Mouse (Mus musculus) cortical plate, adult 2 months (tissue): ENCODE measurements around the gene Pcid2. TPM values are rescaled to one million over a fixed set of nuclear protein-coding genes. Genes with fewer than 3 reads are reported as not detected.

ENCODE experiments used
- H3K27ac ChIP-seq: fragments of 200-500 bp; 2 replicates; pipeline ENCODE4 v1.5.1; 2012; ENCODE audit warnings: low read length, control low read depth, inconsistent platforms; ENCODE audit not compliant: insufficient read depth
- H3K4me1 ChIP-seq: fragments of 200-500 bp; 2 replicates; pipeline ENCODE4 v1.6.1; 2011; ENCODE audit warnings: low read length; ENCODE audit not compliant: control insufficient read depth, insufficient read depth
- H3K4me3 ChIP-seq: fragments of 200-500 bp; 2 replicates; pipeline ENCODE4 v1.5.1; 2011; ENCODE audit warnings: mild to moderate bottlenecking, low read length, control low read depth; ENCODE audit not compliant: insufficient read depth
- CTCF ChIP-seq: fragments of 200-500 bp; IDR thresholded peaks from 2 replicates; pipeline ENCODE4 v1.5.1; 2011; ENCODE audit warnings: mild to moderate bottlenecking, control low read depth, low read length; ENCODE audit not compliant: insufficient read depth; ENCODE audit errors: extremely low read depth
- POLR2A ChIP-seq: fragments of 200-500 bp; IDR thresholded peaks from 2 replicates; pipeline ENCODE4 v1.6.1; 2011; ENCODE audit warnings: mild to moderate bottlenecking, low read length, control low read depth; ENCODE audit not compliant: insufficient read depth; ENCODE audit errors: extremely low read depth
- polyA plus RNA-seq: library from polyadenylated mRNA; depleted of rRNA; stranded (reverse); fragments of >200 nt; gene quantifications from 2 replicates; pipeline ENCODE4 v1.2.3, GENCODE M21; 2012

Gene Pcid2
- polyA plus RNA-seq, 1 experiment = 32.8 TPM

DNA sequence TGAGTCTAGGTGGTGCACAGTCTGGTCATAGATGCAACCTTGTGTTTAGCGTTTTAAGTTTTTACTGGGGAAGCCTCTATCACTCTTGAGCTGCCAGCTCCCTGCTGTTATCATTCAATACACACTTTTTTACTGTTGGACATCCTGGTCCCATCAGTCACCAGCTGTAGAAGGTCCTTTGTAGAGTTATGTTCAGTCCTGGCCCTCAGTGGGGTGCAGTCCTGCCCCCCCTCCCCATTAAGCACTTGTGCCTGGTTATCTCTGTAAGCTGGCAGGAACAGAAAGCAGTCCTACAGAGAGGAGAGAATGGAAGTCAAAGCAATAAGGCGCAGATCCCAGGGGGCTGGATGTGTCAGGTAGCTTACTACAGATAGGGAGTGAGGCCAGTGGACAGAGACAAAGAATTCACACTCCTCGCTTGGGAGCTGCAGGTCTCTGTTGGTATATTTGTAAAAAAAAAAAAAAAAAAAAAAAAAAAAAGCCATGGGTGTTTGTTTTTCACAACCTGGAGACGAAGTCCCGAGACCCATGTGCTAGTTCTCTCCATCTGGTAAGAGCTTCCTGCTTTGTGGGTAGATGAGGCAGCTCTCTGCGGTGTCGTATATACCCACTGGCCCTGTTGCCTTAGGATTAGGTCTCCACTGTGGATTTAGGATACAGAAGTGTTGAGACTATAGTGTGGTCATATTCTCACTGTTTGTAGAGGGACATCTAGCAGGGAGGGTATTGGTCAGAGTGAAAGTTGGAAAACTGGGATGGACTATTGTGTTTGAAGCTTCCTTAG is 15.8 kb upstream of the Pcid2 start:
- 0 out of 2 replicates have a peak, but pooled peaks cover 1% of the 10 kb centered on the region for H3K4me1 ChIP-seq
- H3K27ac ChIP-seq = no peak overlapping the region
- TF ChIP-seq CTCF = no peak
- no peak for TF ChIP-seq POLR2A
- H3K4me3 ChIP-seq = no peak overlapping the region

DNA sequence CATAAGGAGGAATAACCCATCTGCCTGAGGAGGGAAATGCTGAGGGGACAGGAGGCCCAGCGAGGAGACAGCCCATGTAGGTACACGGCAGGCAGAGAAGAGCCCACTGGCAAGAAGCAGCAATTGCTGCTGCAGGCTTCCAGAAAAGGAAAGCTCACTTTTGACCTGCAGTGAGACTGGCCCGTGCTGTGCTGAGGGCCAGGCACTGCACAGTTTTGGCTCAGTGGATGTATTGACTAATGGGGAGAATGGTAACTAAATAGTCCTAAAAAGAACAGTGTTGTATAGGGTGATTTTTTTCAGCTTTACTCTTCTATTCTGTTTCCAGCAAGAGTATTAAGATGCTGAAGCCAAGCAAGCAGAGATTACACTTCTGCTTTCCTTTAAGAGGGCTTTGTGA is 13.3 kb upstream of the Pcid2 start:
- Histone ChIP-seq H3K4me3 (no peak overlapping the region), H3K4me1 (no peaks in the 10 kb centered on the region), H3K27ac (no peak overlapping the region)
- no peak for TF ChIP-seq POLR2A
- no peak for TF ChIP-seq CTCF

DNA sequence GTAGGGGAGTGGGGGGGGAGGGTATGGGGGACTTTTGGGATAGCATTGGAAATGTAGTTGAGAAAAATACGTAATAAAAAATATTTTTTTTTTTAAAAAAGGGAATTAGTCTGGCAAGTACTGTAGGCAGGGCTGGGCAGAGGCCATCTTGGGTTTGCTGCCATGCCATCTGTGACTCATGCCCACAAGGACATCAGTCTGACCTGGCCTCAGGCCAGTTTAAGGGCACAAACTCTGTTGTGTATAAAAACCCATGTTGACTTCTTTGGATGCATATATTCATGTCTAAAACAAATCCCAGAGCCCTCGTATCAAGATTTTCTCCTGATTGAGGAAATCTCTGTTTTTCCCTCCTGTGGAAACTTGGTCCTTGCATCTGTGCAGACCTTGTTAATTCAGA is 11.8 kb upstream of the Pcid2 start:
- no peaks in the 10 kb centered on the region for H3K4me1 ChIP-seq
- H3K27ac ChIP-seq = no peak overlapping the region
- no peak for TF ChIP-seq CTCF
- no peak for TF ChIP-seq POLR2A
- no peak overlapping the region for H3K4me3 ChIP-seq

DNA sequence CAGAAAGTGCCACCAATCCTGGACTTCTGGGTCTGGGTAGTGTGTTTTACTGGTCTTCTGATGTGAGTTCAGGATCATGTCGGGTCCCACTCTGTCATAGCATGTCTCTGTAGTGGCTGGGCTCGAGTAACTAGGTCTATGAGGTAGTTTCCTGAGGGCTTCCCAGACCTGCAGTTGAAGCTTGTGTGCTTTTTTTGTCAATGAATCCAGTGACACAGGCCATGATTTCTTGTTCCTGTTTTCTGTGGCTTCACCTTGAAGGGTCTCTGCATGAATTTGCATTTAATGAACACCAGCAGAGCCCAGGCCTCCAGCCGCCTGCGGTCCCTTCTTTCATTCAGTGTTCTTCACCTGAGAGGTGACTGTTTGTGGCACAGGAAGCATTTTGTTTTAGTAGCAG is 8.0 kb upstream of the Pcid2 start:
- TF ChIP-seq POLR2A (no peak), CTCF (no peak)
- Histone ChIP-seq H3K4me3 (no peak overlapping the region), H3K27ac (no peak overlapping the region), H3K4me1 (peaks cover 4% of the 10 kb centered on the region; the same call in 1 of the 2 replicates)

GRCm38 (mm10) chr8:13111917-13112316 is 6.7 kb upstream of the Pcid2 start:
- peaks cover 4% of the 10 kb centered on the region for H3K4me1 ChIP-seq
- TF ChIP-seq CTCF (no peak), POLR2A (no peak)
- H3K27ac ChIP-seq = no peak overlapping the region
- H3K4me3 ChIP-seq = no peak overlapping the region

- no peak overlapping the region for H3K4me3 ChIP-seq
- no peak overlapping the region for H3K27ac ChIP-seq
- peaks cover 7% of the 10 kb centered on the region for H3K4me1 ChIP-seq
- no peak for TF ChIP-seq POLR2A
- no peak for TF ChIP-seq CTCF
Observed at GRCm38 (mm10) chr8:13109416-13109960, 4.2 kb upstream of the Pcid2 start.

DNA sequence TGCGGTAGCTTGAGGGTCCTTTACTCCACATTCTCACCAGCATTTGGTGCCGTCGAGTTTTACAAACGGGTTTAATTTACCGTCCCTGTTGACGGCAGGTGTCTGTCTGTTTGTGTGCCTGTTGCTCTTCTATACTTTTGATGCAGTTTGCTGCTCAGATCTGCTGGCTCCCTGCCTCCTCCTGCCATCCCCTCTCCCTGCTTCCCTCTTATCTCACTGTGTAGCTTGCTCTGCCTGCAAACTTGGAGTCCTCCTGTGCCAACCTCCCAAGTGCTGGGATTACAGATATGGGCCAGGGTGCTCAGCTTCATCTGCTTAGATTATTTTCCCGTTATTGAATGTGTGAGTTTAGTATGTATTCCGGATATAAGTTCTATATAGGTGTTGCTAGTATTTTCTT is 3.7 kb upstream of the Pcid2 start:
- Histone ChIP-seq H3K4me1 (peaks cover 7% of the 10 kb centered on the region), H3K27ac (no peak overlapping the region), H3K4me3 (no peak overlapping the region)
- no peak for TF ChIP-seq CTCF
- TF ChIP-seq POLR2A = no peak

DNA sequence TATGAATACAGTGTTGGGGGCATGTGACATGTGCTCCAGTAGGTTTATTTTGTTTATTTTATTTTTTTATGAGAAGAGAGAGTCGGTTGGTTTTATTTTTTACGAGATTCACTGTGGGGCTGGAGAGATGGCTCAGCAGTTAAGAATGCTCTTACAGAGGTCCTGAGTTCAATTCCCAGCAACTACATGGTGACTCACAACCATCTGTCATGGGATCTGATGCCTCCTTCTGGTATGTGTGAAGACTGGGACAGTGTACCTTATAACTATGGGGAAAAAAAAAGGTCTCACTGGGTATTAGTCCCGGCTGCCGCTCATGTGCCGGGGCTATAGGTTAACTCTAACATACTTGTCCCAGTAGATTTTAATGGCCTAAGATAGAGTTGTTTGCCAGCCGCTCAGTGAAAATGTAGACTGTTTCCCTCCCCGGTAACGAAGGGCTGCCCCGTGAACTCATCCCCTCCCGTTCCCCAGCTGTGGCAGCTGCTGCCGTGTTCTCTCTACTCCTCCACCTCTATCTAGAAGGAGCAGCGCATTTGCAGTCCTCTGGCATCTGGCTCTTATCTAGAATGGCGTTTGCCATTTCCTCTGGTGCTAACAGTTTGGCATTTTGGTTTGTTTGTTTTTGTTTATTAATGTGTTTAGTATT is 2.9 kb upstream of the Pcid2 start:
- no peak overlapping the region for H3K4me3 ChIP-seq
- H3K27ac ChIP-seq = no peak overlapping the region
- peaks cover 9% of the 10 kb centered on the region for H3K4me1 ChIP-seq
- TF ChIP-seq POLR2A (no peak), CTCF (no peak)

- peak overlapping the region; percentile 95 for H3K4me3 ChIP-seq
- peaks cover 9% of the 10 kb centered on the region for H3K4me1 ChIP-seq
- TF ChIP-seq POLR2A (no peak), CTCF (no peak)
- H3K27ac ChIP-seq = peak overlapping the region; percentile 61; the same call in 1 of the 2 replicates
Observed at GRCm38 (mm10) chr8:13105908-13106551, 771 bp upstream of the Pcid2 start.

DNA sequence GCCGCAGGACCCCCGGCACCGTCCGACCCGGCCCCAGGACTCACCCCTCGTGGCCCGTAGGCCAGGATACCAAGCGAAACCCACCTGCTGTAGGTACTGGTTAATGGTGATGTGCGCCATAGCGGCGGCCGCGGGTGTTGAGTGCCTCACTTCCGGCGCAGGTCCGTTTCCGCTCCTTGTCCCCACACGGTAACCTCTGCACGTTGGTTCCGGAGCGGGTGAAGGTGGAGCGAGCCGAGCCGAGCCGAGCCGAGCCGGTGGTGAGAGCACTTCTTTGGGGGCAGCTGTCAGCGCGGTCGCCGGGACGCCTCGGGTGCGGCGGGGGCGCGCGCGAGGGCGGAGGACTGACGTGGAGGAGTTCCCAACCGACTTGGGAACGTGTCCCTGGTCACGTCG is 570 bp downstream of the Pcid2 start:
- H3K4me3 ChIP-seq = peak overlapping the region; percentile 95
- TF ChIP-seq POLR2A (peak; percentile 59), CTCF (no peak)
- H3K27ac ChIP-seq = peak overlapping the region; percentile 71
- H3K4me1 ChIP-seq = peaks cover 5% of the 10 kb centered on the region
